Mouse (Mus musculus) telencephalon, adult 2 months (tissue): ENCODE measurements around the gene Cyb5r3.
A peak's percentile ranks its signal among the peaks of the same experiment; 100 is the strongest.
"Not testable (repeated sequence)": the region's sequence is repeated elsewhere in the genome, so short reads cannot be mapped to it uniquely, and the experiment has no call there.

Experiments
- DNase-seq: peaks from one replicate; pipeline ENCODE4 v3.0.0-alpha.2; 2011; ENCODE audit warnings: low read depth, low spot score

Cyb5r3 gene

DNA sequence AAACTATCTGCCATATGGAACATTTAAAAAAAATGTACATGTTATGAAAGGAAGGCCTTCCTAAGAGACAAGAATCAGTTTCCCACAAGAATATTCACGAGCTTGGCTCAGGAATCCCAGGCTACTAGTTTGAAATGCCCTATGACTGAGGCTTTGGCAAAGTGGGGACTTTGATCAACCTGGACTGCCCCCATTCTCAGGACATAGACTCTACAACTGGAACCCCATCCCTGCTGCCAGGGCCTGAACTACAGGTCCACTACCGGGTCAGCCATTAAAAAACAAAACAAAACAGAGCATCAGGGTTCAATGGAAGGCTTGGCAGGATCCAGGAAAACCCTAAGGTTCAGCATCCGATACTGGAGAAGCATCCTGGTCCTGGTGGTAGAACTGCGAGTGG, 21.7 kb downstream of the Cyb5r3 start:
- no peak for DNase-seq

GRCm38 (mm10) chr15:83150073-83150442, 22.3 kb downstream of the Cyb5r3 start:
- no peak for DNase-seq

DNA sequence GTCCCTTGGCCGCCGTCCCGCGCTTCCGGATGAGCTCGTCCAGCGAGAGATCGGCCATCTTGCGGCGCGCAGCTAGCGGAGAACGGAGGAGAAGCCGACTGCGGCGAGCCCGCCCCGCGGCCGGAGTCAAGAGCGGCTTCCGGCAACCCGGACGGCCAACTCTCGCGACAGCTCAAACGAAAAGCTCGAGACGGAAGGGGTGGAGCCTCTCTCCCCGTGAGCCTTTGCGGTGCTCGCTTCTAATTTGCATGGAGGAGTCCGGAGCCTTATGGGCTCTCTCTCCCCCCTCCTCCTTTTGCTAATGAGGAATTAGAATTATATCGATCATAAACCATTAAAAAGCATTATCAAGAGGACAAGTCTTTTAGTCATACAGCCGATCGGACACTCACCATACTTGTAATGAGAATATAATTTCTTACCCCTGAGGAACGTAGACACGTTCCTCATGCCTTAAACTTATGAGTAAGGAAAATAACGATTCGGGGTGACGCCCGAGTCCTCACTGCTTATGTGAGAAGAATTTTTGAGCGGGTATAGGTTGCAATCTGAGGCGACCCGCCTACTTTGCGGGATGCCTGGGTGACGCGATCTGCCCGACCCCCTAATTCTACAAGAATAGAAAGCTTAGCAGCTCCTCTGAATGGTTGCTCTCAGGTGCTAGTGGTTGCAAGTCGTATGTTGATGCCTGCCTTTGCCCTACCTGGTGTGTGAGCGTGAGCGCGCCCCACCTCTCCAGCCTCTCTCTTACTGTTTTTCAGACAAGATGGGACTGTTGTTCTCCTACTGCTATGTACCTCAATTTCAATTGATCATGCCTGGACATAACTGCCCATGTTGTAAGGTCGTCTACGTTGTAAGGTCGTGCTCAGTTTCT, 23.0 kb downstream of the Cyb5r3 start, which contains the start of gene Poldip3:
Gene Poldip3 (minus strand): TSS at position 189 of the 877 bp plus-strand sequence.
- DNase-seq = peak; percentile 97

DNA sequence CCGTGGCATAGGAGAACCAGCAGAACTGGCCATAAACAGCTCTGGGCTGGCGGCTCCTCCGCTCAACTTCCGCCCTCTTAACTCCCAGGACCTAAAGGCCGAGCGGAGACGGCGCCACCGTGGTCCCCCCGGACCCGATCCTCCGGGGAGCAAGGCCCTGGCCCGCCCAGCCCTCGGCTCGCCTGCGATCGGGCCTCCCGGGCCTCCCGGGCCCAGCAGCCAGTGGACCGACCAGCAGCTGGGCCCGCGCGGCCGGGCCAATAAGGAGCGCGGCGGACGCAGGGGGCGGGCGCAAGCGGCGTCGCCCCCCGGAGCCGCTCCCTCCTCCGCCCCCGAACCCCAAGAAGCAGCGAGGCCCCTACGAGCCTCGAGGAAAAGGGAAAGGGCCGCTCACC, 23.6 kb downstream of the Cyb5r3 start:
- DNase-seq = no peak

- DNase-seq = no peak
Observed at GRCm38 (mm10) chr15:83148395-83148794, 24.0 kb downstream of the Cyb5r3 start.

GRCm38 (mm10) chr15:83145541-83145940, 26.9 kb downstream of the Cyb5r3 start:
- no peak for DNase-seq

DNA sequence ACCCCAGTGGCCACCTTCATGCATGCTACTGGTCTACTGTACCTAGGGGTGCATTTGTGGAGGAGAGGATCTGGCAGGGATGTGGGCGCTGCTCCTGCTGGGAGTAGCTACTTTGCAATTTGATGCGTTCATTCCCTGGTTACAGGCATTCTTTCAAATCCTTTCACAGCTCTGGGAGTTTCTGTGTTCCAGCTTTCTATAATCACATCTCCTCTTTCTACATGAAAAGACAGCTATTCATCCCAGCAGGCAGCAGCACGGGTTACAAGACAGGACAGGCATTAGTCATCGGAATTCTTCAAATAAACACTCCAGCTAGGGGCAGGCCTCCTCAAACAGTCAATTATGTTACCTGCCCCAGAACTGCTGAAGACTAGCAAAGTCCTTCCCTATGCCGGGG, 29.5 kb downstream of the Cyb5r3 start:
- peak; percentile 66 for DNase-seq

DNA sequence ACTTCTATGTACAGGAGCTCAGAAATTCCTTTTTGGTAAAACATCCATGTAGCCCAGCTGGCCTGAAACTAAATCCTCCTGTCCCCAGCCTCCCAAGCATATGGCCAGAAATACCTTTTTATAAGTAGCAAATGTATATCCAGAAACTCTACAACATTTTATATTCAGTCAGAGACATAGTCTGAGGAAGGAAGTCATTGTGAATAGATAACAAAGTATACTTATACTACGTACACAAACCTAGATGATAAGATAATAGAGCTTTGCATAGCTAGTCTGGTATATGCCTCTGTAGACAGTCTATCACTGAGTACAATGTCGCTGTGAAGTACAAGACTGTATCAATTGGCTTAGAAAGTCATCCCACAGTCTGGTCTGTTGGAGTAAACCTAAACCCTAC, 36.7 kb downstream of the Cyb5r3 start:
- no peak for DNase-seq

DNA sequence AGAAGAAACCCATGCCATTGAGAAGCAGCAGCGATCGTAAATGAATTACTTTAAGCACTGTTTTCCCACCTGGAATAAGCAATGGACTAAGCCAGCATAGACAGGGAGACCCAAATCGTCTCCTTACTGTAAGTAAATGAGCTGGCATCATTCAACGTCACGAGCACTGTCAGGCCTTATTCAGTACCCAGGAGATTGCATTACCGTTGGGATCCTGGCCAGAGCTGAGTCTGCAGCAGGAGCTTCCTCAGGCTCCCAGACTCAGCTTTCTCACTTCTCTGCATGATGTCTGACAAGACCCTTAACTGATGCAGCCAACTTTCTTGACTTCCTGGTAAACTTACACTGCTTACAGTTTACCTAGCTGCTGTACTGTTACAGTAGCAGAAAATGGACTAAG, 37.7 kb downstream of the Cyb5r3 start:
- no peak for DNase-seq

DNA sequence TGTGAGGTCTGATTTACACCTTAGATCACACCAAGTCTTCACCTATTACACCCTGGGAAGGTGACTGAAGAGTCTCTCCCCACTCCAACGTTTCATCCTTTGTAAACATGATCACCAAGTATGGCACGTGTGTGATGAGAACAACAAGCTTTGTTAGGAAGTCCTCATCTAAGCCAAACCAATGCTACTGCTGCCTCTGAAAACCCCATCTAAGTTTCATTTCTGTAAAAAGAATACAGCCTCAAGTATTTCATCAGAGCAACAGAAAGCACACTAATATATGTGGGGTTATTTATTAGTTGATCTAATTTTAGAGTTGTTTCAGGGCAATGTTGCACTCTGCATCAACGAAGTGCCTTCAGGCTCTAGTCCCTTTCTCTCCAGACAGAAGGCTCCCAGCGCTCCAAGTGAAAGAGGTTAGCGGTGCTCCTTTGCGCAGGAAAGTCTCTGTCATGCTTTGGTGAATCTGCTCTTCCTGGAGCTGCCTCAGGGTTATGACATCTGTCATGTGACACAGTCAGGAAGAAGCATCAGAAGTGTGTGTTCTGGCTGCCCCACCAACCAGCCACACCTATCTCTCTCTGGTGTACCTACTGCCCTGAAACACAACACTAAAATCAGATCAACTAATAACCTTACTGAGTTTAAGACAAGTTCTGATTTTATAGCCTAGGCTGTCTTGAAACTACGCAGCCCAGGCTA, 42.7 kb downstream of the Cyb5r3 start:
- no peak for DNase-seq

DNA sequence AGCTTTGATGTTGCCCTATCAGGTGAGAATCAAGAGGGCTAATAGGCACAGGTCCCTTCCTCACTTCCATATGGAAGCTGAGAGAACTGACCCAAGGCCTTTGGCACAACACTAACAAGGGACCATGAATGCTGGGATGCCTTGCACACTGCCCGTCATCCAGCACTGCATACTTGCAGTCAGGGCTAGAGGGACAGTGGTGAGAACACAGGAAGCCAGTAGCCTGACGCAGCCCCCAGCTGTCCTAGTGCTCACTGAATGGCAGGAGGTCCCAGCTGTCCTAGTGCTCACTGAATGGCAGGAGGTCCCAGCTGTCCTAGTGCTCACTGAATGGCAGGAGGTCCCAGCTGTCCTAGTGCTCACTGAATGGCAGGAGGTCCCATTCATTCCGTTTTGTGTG, 45.4 kb downstream of the Cyb5r3 start:
- not testable (repeated sequence) for DNase-seq

DNA sequence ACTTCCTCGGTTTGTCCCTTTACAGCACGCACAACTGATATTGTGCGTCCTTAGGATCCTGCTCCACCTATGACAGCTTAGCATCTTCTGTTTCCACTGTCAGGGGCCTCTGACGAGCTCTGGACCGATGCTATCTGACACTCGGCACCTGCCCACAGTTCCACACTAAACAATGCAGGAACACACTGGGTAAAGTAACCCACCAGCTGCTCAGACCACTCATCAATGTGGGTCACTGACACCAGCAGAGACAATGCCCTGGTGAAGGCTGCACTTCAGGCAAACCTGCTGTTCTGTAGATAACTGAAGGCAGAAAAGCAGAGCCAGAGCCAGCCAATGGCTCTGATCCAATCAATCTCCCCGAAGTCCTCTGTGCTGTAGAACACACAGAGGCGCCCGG, 45.8 kb downstream of the Cyb5r3 start:
- no peak for DNase-seq

DNA sequence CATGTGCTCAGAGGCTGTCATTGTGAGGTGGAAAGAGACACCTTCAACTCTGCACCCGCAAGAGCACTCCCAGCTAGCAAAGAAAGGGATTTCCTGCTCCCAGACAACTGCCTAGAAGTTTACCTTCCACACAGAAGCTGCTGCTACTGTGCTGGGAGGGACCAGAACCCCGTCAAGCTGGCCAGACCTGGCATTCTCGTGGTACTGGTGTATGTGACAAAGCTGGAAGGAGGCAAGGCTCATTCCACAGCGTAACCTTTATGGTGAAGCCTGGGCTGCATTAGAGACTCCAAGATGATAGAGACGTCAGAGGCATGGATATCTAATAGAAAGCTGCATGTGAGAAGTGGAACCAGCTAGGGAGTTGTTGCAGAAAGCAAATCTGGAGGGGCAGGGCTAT, 47.8 kb downstream of the Cyb5r3 start:
- DNase-seq = no peak

DNA sequence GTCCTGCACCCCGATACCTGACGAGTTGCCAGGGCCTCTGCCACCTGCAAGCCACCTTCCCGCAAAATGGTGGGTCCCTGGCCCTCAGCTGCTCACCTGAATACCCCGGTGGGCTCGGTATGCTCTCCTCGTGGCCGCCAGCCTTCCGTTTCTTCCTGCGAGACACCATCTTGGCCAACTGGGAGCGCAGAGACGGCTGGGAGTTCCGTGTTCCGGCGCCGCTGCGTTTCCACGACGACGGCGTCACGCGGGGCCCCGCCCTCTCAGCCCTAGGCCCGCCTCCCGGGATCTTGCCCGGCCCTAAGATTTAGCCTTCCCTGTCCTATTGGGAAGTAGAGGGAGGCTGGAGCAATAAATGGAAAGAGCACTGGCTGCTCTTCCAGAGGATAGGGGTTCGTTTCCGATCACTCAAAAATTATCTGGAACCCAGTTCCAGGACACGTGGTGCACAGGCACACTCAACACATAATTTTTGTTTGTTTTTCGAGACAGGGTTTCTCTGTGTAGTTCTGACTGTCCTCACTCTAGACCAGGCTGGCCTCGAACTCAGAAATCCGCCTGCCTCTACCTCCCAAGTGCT, 49.7 kb downstream of the Cyb5r3 start, which contains the start of gene Rrp7a:
Gene Rrp7a (minus strand): TSS at position 236 of the 580 bp plus-strand sequence.
- peak; percentile 78 for DNase-seq

DNA sequence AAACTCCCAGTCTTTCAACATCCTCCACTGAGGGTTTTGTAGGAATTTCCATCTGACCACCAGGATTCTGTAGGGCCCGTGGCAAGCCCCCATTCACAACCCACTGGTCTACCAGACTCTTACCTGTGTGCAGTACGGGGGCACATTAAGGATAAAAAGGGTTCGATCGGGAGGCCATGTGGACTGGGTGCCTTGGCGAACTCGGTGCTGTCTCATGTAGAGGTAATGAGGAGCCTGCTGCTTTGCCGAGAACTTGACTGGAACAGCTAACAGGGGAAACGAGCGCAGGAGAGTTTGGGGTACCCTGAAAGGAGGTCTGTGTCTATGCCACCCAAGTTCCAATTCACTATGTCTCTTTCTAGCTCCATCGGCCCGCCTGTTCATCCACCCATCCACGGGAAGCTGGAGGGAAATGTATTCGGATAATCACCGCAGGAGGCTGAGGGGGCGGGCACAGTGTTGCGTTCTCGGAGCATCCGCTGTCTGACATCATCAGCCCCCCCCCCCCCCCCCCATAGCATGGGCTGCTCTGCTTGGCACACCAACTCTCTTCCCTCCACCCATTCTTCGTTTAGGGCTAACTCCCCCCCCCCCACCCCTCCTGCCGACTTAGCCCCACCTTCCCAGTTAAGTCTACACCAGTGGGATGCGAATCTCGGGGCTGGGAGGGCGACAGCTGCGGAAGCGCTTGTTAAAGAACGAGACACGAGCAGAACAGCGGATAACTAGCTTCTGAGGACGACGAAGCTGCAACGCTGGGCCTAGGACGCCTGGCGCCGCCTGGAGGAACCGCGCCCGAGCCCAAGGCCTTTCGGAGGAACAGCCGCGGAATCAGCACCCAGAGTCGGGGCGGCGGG, 50.5 kb downstream of the Cyb5r3 start:
- peak; percentile 43 for DNase-seq

DNA sequence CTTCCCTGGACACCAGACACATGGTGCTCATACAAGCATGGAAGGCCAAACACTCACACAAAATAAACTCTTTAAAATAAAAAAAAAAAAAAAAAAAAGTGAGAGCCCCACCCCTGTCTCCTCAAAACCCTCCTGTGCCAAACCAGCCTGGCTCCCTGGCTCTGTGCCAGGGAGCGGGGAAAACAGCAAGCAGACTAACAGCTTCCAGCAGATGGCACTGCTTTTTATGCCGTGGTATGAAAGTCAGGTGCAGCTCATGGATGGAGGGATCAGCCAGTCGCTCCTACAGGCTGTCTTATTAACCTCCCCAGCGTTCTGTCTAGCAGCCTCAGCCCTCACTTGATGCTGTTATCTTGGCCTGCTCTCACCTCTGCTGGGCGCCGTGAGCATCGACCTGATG, 54.0 kb downstream of the Cyb5r3 start:
- DNase-seq = peak; percentile 63

DNA sequence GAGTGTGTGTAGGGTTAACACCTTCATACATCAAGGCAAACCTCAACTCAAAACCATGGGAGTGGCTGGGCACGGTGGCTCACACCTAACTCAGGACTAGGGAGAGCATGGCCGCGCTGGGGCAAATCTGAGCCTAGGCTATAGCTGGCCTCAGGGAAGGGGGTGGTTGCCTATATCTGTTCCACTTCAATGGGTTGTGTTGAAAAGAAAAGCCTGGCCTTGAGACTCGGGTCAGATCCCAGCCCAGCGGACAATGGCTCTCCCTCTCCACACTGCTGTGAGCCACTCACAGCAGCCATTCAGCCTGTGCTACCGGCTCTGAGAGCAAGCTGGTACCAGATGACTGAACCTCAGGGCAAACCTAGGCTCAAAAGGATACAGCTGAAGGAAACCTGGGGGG, 57.3 kb downstream of the Cyb5r3 start:
- no peak for DNase-seq

DNA sequence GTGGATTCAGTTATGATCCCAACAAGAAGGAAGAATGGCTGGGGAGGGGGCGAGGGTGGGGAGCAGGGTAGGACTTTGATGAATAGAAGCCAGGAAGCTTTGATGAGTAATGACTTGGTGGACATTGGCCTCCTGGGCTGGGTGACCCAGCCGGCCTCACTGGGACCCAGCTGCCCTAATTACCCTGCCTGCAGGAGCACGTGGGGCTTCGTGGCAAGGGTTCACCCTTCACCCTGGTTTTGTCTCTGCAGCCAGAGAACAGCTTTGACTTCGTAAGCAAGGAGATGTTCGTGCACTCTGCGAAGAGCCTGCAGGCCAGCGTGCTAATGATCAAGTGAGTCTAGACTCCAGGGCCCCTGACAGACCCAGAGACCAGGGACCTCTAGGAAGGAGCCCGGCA, 58.3 kb downstream of the Cyb5r3 start:
- no peak for DNase-seq

DNA sequence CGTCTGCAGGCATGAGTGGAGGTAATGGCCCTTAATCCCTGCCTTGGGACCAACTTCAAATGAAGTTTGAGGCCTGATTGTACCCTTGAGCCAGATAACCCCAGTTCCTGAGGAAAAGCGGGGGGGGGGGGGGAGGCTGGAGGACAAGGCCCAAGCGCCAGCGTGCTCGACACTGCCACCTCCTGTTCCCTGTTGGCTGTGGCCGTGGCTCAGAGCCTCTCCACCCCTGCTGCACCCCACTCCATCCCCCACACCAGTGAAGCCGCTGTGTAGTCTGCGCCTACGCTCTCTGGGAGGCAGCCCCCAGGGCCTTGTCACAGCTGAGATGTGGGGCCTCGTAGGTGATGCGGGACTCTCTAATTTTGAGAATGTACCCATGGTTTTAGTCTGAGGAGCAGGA, 59.5 kb downstream of the Cyb5r3 start:
- no peak for DNase-seq

GRCm38 (mm10) chr15:83111874-83112273, 60.5 kb downstream of the Cyb5r3 start:
- no peak for DNase-seq

DNA sequence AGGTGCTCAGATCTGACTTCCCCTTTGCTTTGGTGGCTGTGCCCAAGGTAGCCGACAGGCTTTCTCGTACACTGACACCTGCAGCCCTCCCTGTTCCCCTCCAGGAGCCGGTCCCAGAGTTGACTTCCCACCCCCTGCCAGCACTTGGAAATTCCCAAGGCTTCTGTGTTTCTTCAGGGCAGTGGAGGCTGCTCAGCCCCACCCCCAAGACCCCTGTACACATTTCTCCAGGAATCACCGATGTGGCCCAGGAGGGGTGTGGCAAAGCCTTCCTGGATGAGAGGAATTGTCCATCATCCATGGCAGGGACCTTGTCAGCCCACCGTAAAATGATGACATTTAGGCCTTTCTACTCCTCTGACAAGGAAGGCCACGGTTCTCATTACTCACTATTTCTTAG, 61.1 kb downstream of the Cyb5r3 start:
- DNase-seq = no peak

GRCm38 (mm10) chr15:83107814-83108213, 64.6 kb downstream of the Cyb5r3 start:
- DNase-seq = no peak
